Mouse (Mus musculus) lung, postnatal 14 days (tissue): ENCODE data around the gene Maea.

Experiments
- DNase-seq: peaks from one replicate; pipeline ENCODE4 v3.0.0; 2021

Maea gene

DNA sequence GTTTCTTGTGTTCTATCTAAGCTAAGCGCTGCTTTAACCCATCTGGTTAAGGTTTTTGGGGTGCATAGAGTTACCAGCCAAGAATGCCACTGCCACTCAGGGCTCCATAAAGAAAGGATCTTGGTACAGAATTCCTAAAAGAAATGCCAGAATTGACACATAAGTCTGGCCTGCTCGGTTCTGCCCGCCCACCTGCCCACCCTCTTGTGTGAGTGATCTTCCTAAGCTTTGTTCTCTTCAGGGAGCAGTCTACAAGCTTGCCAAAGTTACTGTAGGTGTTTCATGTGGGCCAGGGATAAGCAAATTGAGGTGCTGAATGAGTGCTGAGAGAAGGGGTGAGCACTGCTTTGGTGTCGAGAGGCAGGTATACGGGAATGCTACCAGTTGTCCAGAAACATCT, 28.0 kb downstream of the Maea start:
- no peak for DNase-seq

DNA sequence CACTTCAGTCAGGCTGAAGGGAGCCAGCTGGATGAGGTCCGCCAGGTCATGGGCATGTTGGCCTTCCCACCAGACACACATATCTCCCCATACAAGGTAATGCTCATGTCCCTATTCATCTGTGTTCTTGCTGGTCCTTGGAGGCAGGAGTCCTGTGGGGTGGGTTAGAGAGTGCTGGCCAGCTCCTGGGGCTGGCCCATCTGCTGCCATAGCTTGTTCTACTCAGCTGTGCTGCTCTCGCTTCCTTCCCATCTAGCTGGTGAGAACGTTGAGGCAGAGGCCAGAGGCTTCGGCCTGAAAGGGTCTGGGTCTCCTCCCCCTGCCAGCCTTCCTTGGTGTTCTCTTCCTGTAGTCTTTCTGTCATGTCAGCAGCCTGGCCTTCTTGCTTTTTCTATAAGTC, 33.3 kb downstream of the Maea start:
- DNase-seq = no peak

DNA sequence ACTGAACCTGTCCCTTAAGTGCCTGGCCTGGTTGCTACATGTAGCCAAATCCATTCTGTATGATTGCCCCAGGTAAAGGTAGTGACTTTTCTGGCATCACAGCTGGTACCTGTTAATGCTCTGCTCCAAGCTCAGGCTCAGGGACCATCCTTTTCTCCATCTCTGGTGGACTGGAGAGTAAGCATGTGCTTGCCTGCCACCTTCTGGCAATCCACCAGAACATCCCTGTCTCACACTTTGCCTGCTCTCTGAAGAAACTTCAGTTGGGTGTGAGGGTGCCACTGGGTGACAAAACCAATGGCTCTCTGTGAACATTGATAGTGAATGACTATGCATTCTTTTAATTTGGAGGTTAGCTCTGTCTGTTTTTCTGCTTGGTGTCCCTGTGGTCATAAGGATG, 35.8 kb downstream of the Maea start:
- DNase-seq = peak; percentile 26

DNA sequence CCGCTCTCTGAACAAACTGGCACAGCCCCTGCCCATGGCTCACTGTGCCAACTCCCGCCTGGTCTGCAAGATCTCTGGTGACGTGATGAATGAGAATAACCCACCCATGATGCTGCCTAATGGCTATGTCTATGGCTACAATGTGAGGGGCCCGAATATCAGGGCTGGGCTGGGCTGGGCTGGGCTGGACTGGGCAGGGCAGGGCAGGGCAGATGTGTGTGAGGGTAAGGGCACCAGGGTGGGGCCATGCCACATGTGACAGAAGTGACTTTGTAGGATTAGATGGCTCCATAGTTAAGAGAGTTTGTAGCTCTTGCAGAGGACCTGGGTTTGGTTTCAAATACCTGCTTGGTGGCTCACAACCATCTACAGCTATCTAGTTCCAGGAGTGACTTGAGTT, 36.4 kb downstream of the Maea start:
- DNase-seq = no peak

DNA sequence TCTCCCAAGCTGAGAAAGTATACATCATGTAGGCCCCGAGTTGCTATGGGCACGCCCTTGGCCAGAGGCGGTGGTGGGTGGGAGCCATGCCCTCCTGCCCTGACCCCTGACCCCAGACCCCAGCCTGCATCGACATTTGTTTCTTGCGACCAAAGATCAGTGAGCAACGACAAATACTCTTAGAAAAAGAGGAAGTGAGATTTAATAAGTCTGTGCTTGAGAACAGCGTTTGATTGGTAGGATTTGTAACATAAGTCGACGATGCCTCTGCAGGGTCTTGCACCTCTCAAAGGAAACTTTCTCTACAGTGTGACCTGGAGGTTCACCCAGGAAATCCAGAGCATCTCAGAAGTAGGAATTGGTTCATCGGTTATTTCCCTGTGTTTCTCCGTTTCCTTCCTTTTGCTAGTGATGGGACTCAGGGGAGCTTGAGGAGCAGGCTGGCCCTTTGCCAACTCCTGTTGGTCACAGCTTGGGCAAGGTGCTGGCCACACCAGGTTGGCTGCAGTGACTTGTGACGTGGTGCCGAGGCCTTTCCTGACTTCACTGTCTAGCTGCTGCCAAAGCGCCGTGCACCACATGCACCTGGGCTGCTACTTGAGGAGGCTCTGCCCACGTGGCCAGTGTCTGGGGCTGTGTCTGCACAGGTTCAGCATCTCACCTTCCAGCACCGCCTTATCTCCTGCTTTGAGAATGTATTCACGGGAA, 37.2 kb downstream of the Maea start:
- DNase-seq = no peak

DNA sequence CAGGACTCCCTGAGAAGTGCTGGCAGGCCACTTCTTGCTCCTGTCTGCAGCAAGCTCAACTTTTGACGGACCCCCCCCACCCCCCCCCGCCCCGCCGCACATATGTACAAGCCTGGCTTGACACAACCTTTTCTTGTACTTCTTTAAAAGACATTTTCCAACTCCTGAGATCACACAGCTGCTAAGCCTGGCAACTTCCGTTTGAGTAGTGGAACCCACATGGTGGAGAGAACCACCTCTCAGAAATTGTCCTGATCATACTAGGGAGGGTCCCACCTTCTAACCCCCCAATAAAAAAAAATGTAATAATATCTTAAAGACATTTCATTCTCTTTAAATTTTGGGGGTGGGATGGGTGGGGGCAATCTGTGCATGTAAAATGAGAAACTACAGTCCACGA, 41.9 kb downstream of the Maea start:
- no peak for DNase-seq

DNA sequence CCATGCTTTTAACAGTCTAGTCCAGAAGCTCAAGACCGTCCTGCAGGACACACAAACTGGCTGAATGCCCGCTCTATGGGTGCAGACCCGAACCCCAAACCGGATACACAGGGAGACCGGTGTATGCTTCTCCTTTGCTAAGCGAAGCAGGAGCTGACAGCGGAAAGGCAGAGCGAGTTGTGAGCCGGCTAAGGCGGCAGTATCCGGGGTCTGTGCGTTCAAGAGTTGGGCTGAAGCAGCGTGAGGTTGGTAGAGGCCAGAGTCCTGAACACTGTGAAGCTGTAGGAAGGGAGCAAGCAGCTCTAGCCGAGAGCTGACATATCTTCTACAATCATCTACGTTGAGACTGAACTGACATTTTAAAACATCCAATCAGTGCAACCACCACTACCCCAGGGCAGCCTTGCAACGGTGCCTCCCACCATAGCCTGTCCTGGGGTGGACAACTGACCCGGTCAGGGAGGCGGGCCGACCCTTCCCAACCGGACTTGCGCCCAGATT, 42.5 kb downstream of the Maea start:
- DNase-seq = peak; percentile 35

DNA sequence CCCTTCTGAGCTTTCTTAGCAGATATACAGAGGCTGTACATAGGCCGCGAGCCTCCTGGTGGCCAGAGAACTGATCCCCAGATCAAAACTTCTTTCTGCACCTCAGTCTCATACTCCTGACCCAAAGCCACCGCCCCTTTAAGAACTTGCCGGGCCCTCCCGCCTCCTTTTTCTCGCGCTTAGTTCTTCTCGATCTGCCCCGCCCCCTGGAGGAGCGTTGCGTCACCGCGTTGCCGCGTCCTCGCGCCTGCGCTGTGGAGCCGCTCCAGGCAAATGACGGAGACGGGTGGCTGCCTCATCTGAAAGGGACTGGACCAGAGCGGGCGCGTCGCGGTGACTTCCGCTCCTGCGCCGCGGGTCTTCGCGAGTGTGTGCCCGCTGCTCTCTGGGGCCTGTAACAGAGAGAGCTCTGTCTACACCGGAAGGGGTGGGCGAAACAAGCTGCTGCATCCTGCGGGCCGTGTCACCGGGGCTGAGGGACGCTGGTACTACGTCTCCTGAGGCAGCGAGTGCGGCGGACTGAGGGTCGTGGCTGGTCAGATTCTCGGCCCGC, 43.1 kb downstream of the Maea start, which contains the start of gene Uvssa:
Gene Uvssa (plus strand): TSS at position 248 of the 553 bp plus-strand sequence.
- peak; percentile 100 for DNase-seq

DNA sequence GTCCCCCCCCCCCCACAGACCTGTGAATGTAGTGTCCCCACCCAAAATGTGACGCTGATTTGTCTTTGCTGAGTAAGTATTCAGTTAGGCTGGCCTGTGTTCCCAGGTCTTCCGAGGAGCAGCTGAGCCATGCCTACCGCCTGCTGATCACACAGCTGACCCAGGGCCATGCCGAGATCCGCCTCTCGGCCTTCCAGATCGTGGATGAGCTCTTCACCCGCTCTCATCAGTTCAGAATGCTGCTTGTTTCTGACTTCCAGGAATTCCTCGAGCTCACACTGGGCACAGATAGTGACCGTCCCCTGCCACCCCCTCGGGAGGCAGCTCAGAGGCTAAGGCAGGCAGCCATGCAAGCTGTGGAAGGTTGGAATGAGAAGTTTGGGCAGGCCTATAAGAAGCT, 52.2 kb downstream of the Maea start:
- DNase-seq = no peak

DNA sequence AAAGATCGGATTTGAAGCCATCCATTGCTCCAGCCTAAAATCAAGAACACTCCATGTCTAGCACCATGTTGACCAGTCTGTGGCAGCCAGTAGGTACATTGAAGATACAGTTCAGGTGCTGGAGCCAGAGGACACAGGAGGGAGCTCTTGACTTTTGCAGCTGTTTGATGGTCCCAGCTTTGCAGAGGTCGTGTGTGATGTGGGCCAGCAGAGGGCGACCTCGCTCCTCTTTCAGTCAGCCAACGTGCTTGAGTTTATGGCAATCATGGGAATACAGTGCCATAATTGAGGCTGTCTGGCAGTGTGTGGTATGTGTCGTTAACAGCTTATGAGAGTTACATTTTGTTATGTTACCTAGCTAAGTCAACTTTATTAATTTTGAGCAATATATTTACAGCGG, 58.5 kb downstream of the Maea start:
- DNase-seq = peak; percentile 76

DNA sequence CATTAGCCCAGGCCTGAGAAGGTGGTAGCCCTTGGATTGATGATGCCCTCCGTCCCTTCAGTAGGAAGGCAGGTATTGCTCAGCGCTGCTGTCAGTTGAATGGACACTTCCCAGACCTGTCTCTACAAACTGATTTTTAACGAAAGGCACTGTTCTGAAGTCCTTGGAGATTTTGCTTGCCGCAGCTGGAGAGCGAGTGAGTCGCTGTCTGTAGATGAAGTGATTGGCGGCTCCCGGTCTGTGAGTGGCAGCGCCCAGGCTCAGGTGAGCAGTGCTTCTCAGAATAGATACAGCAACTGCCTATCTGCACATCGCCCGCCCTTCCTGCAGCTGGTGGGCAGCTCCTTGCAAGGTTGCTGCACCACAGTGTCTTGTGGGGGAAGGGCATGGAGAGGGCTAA, 60.4 kb downstream of the Maea start:
- DNase-seq = no peak

DNA sequence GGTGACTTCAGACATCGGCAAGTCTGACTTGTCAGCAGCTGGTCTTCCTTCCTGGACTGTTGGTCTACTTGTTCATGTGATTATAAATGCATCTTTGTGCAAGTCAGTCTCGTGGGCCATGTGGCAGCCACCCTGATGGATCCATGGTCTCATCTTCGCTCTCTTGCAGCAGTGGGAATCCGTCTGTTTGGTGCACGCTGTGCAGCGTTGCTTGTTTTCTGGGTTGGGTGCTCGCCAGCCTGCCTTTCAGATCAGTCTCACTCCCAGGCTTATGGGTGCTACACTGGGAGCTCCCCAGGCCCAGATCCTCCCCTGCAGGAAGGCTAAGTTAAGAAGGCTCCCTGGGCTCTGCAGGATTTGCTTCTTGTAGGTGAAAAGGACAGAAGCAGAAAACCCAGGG, 61.5 kb downstream of the Maea start:
- DNase-seq = no peak

DNA sequence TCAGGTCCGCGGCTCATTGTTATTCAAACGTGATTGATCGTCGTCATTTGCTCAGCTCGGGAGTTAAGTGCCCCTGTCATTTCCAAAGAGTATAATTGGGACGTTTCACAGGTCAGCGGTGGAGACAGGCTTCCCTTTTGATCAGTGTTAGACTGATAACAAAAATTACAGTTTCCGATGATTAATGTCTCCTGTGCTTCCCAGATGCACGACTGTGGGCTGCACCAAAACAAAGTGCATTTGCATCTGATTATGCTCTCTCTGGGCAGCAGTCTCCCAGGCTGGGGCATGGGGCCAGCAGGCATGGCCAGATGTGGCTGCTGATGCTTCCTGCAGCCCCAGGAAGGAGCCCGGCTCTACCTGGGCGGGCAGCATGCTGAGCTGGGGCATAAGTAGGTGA, 65.5 kb downstream of the Maea start:
- DNase-seq = no peak

DNA sequence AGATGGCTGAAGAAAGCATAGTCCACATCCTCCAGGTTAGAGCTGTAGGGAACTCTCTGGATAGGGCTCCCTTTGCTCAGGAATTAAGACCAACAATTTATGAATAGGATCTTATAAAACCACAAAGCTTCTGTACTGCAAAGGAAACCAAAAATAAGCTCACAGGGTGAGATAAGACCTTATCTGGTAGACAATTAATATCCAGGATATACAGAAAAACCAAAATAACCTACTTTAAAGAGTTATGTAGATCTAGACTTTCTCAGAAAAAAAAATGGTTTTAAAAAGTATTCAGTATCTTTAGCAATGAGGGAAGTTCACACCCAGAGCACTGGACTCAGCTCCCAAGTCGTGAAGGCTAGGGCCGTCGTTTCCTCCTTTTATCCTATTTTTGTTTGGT, 85.0 kb downstream of the Maea start:
- no peak for DNase-seq
